Mouse (Mus musculus) adrenal gland, postnatal 10 days (tissue): ENCODE measurements around the gene Zfp62. TPM values are rescaled to one million over a fixed set of nuclear protein-coding genes. Genes with fewer than 3 reads are reported as not detected.
"Not testable (repeated sequence)": the region's sequence is repeated elsewhere in the genome, so short reads cannot be mapped to it uniquely, and the experiment has no call there.

Source experiments
- DNase-seq: peaks from one replicate; pipeline ENCODE4 v3.0.0; 2021; ENCODE audit warnings: mixed read lengths
- long read RNA-seq, 2 experiments: library from polyadenylated mRNA; stranded (forward); transcript quantifications; one replicate each; pipeline ENCODE4 v2.0.0; 2021
- total RNA-seq, 2 experiments: library from RNA; stranded (reverse); gene quantifications; 2 replicates each; pipeline ENCODE4 v1.2.3; 2021

The Zfp62 gene
- 10 to 100 TPM; 29.8 to 38.1 TPM for total RNA-seq
- long read RNA-seq, experiment 1, transcript Zfp62-203 (4 exons, 3,872 nt): major isoform, 6 of 14 reads
- long read RNA-seq, experiment 1, partial matches to known transcripts: 0 of 14 reads
- long read RNA-seq, experiment 1, other reads (novel, unspliced or antisense): 8 of 14 reads
- long read RNA-seq, experiment 2, partial matches to known transcripts: 0 of 8 reads
- long read RNA-seq, experiment 2, other reads (novel, unspliced or antisense): 8 of 8 reads

DNA sequence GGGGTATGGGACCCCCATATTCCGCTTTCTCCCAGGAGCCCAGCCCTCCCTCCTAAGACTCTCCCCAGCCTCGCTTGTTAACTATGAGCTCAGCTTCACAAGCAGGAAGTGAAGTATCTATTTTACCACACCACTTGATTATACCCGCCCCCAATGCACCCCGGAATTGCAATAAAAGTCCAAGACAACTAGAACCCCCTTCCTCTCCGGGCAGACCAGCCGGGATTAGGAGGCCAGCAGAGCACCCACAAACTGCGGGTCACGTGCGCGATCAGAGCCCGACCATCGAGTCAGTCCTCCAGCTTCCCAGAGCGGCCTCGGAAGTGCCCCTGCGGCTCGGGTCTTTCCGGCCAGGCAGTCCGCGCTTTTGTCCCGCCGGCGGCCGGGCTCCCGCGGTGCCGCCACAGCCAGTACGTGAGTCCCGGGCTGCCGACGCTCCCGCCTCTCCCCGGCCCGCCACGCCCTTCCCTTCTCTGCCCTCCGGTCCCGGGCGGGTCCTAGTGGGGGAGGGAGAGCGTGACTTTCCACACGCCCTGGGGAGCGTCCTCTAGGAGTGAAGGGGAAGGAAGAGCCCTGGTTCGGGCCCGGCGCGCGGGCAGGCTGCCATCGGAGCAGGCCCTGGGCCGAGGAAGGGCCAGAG lies at the start of gene Zfp62:
TSS of gene Zfp62 (plus strand) at position 164 of the 640 bp plus-strand sequence.
- peak; percentile 97 for DNase-seq

DNA sequence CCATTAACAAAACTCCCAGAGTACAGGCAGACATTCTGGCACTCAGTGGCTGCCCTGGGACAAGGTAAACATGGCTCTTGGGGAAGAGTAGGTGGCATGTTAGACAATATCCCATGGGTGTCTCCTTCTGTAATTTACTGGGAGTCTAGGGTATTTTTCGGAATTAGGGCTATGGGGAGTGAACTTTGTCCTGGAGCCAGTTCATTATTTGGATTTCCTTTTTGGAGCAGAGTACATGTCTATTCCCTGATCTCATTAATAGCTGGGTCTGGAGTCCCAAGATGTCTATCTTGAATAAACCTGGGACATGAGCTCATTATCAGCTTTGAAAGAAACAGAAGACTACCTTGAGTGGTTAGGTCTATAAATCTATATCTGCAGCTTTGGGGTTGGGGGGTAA lies 49.0 kb upstream of the Zfp62 start, which contains the start of gene Olfr1394:
TSS of gene Olfr1394 (plus strand) at position 301 of the 400 bp plus-strand sequence.
- no peak for DNase-seq

DNA sequence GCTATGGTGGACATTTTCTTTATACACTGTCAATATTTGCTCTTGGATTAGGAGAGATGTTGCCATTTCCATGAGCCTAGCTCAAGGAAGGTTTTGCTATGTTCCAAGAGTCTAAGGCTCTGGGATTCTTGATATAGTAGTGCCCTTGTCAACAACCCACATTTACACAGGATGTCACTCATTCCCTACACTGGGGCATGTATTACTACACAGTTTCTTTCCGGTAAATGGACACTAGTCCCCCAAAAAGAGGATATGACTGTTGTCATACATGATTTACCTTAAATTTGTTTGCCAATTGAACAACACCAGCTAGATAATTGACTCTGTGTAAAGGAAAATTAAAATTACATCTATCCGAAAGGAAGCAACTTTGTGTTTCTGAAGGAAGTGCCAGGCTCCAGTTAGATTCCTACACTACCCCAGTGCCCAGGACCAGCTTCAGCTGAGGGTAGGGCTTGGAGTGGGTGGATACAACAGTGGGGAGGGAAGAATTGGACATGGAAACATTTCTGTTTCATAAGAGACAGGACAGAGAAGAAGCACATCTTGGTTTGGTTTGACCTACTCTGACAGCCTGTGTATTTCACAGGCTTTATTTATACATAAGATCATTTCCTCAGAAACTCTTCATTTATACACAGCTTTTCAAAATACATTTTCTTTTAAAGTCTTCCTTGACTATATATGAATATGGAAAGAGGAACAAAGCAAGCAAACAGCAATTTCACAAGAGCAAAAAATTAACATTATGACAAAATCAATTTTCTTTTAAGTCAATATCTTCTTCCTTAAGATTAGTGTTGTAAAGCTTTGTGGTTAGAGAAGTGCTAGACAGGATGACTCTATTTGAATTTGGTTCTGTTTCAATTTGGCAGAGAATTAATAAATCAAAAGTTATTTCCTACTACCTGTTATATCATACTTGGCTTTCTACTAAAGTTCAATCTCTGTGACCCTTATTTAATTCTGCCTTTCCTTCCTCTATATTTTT lies 46.0 kb upstream of the Zfp62 start:
- no peak for DNase-seq

DNA sequence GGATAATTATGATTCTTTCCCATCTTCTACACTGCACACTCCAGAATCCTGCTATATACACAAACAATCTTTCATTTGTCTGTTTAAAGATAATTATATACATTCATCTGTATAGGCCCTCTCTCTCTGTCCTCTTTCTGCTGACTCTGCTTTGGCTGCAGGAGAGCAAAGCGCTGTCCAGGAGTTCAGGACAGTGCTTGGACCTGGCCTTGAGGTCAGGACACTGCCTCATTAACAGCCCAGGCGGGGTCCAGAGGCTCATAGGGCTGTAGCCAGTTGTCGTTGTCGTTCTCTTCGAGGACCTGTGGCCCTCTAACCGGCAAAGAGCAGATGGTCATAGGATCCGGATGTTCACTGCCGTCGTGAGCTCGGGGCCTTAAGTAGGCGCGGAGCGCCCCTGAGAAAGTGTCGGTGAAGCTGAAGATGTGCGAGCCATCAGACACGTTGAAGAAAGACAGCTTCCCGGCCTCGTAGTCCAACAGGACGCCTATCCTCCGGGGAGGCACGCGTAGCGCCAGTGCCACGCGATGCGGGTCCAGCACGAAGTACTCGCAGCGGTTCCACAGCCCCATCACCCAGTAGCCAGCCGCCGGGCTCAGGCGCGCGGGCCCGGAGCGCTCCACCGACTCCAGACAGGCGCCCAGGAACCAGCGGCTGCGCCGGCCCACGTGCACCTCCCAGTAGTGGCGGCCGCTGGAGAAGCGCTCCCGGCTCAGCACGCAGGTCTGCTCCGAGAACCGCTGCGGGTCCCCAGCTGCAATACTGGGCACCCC lies 34.1 kb upstream of the Zfp62 start:
- peak; percentile 27 for DNase-seq

DNA sequence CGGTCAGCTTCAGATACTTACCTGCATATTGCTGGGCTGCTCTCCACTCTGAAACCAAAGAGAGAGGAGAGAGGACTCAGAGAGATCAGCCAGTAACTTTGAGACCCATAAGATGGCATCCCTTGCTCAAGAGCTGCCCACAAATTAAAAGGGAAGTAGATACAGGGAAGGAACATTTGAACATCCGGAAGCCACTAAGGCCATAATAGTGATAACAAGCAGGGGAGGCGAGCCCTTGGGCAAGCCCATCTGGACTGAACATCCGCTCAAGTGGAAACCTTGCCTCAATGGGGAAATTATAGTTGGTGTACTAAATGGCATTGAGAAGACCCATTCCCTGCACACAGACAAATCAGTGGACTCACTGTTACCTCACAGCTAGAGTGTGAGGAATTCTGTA lies 32.5 kb upstream of the Zfp62 start:
- no peak for DNase-seq

DNA sequence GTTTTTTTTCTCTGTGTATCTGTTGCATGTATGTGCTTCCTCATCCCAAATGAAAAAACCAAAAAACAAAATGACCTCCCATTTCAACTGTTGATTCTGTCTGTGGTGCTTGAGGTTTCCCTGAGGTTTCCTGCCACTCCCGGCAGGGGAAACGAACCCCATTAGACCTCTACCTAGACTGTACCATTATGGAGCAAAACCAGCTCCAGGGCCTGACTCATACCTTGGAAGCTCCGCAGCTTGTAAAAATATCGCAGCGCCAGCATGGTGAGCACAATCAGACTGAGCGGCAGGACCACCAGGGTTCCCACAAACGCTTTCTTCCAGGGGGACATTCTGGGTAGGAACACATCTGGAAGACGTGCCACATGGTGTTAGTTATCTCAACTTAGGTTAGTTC lies 27.7 kb upstream of the Zfp62 start:
- DNase-seq: no peak

DNA sequence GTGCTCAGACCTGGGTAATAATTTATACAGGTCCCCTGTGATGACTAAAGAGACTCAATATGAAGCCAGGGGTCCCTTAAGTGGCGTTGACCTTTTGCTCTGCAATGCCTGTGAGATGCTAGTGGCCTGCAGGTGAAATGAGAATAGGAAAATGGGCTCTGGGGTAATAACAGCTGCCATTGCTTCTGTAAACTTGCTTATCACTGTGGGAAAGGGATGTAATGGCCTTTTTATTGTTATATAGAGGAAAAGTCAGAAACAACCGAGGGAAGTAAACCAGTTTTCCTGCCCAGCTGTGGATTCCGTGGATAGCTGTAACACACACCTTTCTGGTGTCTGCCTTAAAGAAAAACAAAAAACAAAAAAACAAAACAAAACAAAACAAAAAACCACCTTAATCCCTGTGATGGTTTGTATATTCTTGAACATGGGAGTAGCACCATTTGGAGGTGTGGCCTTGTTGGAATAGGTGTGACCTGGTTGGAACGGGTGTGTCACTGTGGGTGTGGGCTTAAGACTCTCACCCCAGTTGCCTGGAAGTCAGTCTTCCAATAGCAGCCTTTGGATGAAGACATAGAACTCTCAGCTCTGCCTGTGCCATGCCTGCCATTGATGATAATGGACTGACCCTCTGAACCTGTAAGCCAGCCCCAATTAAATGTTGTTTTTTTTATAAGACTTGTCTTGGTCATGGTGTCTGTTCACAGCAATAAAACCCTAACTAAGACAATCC lies 26.9 kb upstream of the Zfp62 start:
- DNase-seq: not testable (repeated sequence)

DNA sequence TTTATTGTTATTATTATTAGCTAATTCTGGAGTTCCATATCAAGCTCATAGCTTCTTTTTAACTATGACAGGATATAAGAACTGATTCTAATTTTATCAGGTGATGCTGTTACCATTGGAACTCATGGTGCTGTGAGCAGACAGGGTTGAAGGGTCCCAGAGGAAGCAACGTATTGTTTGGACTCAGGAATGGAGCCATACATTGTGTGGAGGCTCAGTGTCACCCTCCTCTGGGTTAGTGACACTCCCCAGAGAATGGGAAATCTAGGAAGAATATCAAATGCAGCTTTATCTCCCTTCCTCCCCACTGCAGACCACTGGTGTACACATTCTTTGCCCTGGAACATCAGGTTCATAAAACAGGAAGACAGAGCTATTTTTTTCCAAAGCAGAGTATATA lies 19.9 kb upstream of the Zfp62 start:
- no peak for DNase-seq

DNA sequence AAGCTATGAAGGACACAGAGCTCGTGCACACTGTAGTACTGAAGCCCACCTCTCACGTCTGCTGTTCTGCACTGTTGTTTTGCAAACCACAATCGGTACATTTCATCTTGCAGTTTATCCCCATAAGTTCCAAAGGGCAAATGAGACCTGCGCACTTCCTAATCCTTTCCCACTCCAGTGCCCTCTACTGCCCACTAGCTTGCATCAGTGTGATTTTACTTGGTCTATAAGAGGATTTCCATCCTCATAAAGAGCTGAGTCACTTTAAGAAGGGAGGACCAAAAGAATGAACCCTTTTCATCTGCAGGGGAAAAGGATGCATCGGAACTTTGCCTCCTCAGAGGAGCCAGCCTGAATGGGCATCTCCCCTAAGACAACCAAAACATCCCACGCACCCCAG lies 16.6 kb upstream of the Zfp62 start:
- DNase-seq: no peak

DNA sequence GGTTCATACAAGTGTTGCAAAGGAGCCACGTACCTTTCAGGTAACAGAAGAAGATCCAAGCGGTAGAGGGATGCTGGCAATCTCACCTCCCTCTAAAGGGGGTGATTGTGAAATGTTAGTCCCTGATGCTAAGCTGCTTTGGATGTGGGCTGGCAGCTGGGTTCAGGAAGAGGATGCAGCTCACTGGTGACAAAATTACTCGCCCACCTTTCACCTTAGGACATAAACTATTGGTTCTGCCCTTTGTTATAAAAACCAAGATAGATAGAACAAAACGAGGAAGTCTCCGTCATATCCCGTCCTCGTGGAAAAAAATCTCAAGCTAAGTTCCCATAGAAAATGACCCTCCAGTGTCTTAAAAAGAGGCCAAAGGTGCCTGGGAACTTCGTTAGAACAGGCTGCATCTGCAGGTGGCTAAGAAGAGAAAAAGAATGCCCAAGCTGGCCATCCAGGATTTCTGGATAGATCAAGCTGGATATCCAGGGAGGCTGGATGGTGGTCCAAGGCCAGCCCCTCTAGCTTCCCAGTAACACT lies 16.1 kb upstream of the Zfp62 start, which contains the start of gene Btnl9:
TSS of gene Btnl9 (minus strand) at position 205 of the 534 bp plus-strand sequence.
- DNase-seq: no peak

DNA sequence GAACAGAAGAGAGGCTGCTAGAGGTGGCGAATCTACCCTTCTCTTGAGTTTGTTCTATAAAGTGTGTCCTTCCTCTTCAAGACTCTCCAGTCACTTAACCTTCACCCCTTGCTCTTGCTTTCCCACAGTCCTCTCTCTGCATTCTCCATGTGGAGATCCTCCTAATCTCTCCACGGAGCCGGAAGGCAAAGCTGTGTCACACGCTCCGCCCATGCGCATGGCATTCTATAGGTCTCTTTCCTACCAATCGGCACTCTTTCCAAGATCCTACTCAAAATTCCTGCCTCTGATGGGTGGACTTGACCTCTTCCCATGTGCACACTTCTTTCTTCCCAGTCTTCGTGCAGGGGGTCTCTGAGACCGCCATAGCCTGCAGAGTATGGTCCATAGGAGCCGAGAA lies 15.4 kb upstream of the Zfp62 start:
- DNase-seq: no peak

DNA sequence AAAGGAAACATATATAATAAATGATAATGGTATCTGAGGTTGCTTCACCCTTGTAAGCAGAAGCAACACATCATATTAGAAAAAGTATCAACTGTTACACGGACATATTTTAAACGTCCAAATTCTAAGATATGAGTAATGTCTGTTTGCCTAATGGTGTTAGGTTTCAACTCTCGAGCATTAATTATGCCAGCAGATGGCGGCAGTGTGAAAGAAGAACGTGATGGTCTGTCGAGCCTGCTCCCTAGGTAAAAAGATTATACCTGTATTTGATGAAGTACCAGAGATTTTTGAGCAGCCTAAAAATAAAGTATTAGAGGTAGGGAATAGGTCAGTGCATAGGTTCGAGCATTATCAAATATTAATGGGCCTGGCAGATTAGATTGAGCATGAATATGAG lies 13.4 kb upstream of the Zfp62 start:
- peak; percentile 80 for DNase-seq

DNA sequence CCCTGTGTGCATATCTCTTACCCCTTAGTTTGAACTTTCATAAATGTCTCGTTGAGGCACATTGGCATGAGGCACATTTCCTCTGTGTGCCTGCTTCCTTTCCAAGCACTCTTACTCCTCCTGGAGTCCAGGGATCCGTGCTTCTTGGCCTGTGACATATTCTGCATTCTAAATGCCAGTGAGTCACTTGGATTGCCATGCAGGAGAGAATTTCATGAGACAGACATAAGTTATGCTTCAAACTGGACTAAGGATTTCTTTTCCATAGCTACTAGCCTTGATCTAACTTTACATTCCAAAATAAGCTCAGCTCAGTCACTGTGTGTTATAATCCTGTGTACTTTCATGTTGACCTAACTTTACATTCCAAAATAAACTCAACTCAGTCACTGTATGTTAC lies 12.0 kb upstream of the Zfp62 start:
- no peak for DNase-seq

DNA sequence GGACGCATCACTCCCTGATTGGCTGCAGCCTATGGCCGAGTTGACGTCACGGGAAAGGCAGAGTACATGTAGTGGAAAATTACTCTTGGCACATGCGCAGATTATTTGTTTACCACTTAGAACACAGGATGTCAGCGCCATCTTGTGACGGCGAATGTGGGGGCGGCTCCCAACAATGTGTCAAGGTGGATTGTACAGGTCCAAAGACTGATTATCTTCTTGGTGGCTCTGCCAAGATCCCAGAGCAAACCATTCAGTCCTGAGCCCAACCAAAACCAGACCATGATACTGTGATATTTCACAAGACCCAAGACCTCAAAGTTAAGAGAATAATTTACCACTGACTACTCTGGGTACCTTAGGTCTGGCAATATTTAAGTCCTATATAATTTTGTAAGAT lies 8.3 kb upstream of the Zfp62 start:
- DNase-seq: not testable (repeated sequence)

DNA sequence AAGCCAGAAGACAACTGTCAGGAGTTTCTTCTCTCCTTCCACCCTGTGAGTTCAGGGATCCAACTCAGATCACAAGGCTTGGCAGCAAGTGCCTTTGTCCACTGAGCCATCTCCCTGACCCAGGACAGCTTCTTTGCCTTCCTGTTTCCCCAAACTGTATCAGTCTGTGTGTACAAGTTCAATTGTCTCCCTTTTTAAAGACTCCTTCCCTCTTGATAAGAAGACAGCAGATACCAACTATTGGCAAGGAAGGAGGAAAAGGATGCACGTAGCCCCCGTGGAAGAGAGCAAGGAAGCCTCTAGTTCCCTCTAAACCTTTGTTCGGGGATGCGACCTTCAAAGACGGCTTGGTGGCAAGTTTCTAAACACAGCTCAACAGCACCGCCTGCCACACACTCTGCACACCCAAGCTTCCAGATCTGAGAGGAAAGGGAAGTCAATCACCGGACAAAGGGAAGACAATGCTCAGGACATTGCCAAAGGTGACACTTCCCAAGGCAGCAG lies 7.2 kb upstream of the Zfp62 start:
- DNase-seq: peak; percentile 22

DNA sequence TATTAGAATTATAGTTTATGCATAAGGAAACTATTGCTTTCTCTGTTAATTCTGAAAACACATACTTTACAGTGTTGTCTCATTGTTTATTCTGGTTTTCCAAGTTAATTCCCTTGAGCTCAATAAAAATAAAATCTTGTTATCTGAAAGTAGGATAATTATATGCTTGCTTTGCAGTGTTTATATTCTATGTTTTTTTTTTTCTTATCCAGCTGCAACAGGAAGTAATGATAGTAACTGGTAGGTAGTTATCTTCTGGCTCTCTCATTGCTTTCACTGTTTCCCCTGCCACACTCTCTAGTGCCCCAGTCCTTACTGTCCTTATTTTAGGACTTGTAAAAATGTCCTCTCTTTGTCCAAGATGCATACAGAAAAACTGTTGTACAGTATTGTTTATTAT lies 2.4 kb upstream of the Zfp62 start:
- no peak for DNase-seq

DNA sequence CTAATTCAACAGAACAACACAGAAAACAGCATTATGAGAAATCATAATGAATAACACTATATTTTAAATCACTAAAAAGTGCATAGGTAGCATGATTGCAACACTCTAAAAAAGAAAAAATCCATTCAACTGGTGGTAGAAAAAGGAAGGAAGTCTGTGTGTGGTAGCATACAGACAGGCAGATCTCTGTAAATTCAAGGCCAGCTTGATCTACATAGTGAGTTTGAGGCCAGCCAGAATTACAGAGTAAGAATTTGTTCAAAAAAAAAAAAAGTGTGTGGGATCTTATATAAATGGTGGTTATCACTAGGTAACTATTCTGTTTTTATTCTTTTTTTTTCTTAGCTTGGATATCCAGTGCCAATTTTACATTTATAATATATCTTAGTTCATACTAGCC lies 1.9 kb upstream of the Zfp62 start:
- DNase-seq: no peak

DNA sequence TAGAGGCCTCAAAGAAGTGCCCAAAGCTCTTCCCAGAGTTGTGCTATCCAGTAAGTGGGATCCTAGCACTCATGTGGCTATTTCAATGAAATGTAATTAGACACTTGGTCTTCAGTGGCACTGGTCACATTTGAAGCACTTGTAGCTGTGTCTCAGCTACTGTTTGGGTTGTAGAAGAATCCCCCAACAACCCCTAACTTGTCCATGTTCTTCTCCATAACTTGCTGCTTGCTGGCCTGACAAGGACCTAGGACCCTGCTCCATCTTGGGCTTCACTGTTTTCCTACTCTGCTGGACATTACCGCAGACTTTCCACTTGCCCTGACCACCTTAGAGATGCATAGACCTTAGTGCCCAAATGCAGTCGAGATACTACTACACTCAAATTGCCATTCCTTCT lies 1.0 kb upstream of the Zfp62 start:
- no peak for DNase-seq

DNA sequence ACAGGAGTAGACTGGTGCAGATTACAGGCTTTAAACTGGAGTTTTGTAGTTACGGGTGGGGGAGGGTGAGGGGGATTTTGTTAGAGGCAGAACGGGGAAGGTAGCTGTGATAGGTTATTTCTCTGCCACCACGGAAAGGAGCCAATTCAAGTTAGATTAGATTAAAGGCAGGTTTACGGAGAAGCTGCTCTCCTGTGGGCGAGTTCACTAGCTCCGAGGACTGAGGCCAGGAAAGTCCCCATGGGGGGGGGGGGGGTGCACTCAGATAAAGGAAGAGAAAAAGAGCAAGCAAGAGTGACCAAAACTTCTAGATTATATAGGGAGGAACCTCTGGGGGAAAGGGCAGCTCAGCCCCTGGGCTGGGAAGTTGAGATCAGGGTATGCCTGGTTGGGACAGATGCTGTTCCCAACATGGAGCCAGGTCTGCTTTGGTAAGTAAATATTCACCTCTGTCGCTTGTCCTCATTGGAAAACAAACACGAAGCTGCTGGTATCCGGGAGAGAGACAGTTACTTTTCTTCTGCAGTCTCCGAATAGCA lies 500 bp upstream of the Zfp62 start:
- DNase-seq: peak; percentile 46

DNA sequence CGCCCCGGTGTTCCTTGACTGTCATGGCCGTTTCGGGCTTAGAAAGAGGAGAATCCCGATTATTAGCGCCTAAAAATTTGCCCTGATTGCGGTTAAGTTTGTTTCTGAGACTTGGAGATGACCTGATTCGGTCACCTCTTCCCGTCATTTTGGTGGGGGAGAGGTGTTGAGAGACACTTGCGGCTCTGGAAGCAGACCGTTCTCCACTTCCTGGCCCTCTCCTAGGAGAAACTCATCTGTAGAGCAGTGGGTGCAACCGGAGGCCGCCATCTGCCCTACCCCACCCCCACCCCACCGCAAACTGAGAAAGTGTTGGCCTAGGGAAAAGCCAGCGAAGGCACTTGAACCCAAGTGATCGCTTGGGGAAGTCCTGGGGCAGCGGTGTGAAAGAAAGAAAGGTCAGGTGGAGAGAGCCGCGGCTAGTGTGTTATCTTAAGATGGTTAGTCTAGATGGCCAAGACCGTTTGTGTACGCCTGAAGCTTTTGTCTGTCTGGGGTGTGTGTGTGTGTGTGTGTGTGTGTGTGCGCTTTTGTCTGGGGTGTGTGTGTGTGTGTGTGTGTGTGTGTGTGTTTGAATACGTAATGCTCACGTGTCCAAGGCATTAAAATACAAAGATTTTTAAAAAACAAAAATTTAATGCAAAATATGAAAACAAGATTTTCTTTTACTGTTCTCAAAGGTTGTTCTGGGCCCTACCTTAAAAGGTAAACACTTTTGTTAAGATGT lies 842 bp downstream of the Zfp62 start:
- DNase-seq: no peak
